Mouse (Mus musculus): ENCODE measurements around the gene Syn3.

Gene Syn3

DNA sequence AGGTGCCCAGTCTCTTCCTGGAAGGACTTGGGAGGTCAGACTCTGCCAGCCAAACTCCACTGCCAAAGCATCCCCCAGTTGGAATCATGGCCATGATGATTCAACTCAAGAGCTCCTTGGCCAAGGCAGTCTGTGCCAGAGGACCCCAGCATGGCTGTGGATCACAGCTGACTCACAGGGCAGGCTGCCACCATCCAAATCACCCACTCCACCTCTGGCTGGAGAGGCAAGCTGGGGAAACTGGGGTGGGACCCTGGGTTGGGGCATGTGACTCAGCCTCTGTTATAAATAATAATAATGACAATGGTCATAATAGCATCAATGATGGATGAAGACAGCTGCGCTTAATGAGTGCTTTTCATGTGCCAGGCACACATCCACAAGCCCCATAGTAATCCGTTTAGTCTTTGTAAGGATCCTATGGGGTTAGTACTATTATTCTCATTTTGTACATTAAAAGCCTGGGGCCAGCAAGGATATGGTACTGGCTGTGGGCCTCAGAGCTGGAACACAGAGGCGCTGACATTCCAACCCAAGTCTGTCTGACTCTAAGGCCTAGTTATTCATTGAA is 398.3 kb downstream of the Syn3 start:
- DNase-seq (ENCODE audit: low spot score), result no peak

DNA sequence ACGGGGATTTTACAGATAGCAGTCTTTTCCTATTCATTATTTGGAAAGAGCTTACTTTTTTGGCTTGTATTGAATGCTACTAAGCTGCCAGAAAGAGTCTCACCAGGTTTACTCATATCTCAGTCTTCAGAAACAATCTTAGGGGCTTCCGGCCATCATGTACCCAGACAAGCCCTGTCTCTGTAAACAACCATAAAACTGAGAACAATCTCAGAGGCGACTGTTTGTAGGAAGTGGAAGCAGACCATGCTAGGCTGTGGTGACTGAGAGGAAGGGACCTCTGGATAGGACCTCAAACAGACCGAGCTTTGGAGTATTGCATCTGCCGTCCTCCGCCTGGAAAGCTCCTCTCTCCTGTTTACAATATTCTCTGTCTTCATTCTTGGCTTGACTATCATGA is 400.3 kb downstream of the Syn3 start:
- DNase-seq (ENCODE audit: low spot score), result peak; percentile 47

DNA sequence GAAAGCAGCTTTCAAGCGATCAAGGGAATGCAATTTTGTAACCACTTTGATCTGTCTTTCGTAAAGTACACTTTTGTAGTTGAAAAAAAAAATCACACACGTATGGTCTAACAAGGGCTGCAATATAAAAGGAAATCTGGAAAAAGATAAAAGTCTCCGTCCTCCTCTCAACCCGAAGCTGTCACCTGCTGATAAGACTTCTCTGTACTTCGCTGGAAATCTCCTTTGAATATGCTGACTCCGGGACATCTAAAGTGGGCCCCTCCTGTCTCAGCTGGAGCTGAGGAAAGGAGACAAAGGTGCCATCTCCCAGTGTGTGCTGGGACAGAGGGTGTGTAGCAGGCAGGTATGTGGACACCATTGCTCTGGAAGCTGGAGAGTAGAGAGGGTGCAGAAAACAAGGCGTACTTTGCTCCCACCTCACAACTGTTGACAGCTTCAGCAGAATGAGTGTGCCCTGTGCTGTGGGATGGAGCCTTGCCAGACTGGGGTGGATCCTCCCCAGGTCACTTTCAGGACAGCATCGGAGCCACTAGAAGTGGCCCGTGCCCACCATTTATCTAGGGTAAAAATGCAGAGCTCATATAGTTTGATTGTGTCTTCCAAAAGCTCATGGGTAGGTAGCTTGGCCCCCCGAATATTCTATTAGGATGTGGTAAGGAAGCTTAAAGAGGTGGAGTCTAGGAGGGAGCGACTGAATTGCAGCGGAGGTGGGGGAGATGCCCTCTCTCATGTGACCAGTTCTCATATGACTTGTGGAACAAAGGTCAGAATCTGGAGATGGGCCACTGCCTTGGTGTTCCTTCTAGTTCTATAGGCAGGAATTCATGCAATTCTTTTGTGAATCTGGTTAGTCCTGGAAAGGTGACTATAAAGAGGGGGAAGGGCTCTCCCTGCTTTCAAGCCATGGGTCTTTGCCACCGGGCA is 405.3 kb downstream of the Syn3 start:
- no peak for DNase-seq (ENCODE audit: low spot score)

DNA sequence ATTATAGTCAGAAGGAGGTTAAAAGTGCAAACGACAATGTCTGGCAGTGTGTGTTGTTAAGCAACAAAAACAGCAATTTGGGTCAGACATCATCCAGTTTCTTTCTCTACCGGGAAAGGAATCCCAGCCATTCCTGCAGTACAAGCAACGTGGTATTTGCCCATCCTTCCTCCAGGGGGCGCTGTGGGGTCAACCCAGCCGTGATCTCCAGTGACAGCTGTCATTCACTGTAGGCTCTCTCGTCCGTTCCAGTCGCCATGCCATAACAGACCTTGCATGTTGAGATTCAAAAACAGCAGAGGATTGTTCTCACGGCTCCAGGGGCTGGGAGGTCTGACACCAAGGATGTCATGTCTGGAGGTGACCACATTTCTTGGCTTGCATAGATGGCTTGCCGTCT is 406.8 kb downstream of the Syn3 start:
- peak; percentile 53 for DNase-seq (ENCODE audit: low spot score)

DNA sequence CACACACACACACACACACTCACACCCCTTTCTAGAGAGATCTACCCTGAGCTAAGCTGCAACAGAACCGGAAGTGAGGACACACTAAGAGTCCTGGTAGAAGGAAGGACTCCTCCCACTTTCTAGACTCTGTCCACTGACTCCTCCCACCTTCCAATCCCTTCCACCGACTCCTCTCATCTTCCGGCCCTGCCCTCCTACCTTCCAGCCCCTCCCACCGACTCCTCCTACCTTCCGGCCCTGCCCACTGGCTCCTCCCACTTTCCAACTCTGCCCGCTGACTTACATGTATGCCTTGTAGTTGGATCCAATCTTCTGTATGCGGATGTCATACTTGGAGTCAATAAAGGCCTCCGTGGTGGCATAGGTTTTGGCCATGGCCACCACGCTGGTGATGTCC is 418.8 kb downstream of the Syn3 start:
- DNase-seq (ENCODE audit: low spot score), result no peak

DNA sequence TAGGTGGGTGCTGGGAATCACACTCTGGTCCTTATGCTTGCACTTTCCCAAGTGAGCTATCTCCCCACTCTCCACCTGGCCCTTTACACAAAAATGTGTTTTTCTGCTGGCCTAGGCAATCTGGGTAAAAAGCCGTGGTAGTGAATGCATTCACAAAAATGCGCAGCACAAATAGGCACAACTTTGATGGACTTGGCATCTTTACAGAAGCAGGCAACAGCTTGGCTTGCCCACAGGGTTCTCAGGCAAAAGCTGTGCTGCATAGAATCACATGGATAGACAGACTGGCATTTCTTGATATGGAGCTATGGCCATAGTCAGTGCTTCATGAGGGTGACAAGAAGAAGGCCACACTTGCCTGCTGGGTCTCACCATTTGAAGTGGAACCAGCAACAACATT is 419.9 kb downstream of the Syn3 start:
- DNase-seq (ENCODE audit: low spot score), result no peak

DNA sequence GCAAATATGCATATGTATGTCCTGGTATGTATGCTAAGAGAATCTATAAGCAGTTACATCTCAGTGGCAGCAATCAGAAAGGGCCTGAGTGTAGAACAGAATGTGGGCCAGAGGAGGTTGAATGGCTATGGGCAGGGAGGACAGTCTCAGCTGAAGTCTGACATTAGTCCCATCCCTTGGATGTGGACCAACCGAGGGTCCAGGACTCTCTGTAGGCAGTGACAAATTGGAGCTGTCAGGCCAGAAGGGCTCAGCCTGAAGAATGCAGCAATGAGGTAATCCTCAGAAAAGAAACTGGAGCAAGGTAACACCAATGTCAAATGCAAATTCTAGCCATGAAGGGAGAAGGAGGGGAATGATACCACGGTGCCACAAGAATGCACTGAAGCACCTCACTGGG is 421.4 kb downstream of the Syn3 start:
- no peak for DNase-seq (ENCODE audit: low spot score)

DNA sequence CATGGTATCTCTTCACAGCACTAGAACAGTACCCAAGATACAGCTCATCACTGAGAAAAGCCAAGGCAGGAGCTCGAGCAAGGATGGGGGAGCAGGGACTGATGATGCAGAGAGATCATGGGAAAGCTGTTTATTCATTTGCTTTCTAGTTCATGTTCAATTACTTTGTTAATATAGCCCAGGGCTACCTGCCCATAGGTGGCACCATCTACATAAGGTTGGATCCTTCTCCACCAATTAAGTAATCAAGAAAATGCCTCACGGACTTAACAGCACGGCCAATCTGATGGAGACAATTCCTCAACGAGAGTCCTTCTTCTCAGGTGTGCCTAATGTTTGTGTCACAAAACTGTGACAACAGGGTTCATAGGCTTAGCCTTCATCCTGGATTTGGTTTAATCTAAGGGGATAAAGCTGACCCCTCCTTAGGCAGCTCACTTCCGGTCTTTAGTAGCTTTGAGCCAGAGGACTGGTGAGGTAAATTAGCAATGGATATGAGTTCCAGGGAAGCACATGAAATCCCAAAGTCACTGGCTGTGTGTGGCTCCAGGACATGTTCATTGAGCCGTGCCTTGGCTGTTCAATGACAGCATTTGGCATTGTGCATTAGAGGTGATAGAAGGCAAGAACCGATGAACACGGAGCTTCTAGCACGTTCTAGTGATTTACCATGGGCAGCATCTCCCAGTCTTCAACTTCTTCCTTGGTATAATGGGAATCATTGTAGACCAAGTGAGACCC is 423.6 kb downstream of the Syn3 start:
- peak; percentile 28 for DNase-seq (ENCODE audit: low spot score)

DNA sequence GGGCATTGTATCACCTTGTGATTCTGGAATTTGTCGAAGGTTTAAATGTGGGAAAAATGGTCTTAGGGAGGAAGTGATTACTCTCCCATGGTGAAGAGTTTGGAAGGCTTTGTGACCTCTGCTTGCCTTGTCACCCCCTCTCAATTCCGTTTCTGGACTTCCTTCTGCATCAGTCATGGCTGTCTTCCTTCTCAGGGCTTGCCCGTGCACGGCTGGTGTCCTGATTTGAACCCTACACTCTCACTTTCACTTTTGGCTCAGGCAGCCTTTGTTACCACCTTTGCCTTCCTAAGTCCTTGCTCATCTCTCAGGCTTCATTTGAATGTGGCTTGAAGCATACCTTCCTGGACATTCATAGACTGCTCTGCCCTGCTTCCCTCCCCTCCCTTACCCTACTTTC is 424.6 kb downstream of the Syn3 start:
- no peak for DNase-seq (ENCODE audit: low spot score)

DNA sequence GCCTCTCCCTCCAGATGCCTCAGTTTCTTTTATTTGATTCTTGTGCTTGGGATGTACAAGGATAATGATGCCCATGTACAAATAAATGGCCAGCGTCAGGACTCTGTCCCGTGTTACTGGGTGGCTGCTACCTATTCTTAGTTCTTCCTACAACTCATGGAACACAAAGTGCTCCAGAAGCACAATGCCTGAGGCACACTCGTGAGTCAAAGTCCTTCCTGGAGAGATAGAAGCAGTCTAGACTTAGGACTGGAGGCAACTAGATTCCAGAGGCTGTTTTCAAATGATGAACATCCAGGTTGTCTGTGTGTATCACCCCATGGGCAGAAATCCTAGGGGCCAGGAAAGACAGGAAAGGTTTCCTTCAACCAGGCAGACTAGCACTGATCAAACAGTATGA is 427.9 kb downstream of the Syn3 start:
- no peak for DNase-seq (ENCODE audit: low spot score)

DNA sequence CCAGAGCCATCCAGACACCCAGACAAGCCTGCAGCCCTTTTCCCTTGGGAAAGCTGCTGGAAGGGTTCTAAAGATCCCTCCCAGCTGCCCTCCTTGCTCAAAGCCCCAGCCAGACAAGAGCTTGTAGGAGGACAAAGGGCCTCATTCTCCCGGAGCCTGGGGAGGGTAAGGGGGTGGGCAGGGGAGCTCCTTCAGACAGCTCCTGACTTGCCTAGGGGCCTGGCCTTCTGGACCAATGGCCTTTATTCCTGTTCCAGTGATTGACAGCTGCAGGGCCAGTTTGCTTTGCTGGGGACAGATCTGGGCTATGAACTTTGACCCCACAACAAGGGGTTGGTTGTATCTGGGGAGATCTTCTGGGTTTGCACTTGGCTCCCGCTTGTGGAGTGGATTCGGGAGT is 429.4 kb downstream of the Syn3 start:
- DNase-seq (ENCODE audit: low spot score), result no peak

DNA sequence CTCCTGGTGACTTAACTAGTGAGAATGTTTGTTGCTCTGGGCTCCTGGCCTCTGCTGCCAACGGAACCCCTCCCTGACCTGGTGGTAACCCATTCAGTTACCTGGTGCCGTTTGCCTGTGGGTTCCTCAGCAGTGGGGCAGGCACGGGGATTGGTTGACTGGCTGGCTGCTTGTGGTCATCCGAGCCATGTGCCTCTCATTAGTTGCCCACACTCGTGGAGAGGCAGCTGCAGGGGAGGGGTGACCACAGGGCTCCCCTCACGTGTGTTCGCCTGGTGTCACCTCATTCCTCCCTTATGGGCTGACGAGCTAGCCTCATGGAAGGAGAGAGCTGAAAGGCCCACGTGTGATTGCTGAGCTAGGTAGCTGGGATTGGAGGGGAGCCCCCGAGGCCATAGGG is 430.8 kb downstream of the Syn3 start:
- no peak for DNase-seq (ENCODE audit: low spot score)

DNA sequence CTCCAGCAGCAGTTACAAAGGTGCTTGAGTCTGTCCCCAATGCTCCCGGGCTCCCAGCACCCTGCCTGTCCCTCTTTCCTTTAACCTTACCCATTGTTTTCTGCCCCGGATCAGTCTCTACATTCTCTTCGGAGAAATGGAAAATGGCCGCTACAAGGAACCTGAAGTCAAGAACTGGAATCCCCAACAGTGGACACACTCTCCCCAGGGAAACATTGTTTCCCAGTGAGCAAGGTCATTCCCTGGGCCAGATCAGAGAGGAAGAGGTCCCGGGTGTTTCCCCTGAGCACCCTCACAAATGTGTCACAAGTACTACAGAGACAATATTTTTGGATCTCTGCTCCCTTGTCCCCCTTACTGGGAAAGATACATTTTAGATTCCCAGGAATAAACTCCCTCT is 432.0 kb downstream of the Syn3 start:
- no peak for DNase-seq (ENCODE audit: low spot score)

DNA sequence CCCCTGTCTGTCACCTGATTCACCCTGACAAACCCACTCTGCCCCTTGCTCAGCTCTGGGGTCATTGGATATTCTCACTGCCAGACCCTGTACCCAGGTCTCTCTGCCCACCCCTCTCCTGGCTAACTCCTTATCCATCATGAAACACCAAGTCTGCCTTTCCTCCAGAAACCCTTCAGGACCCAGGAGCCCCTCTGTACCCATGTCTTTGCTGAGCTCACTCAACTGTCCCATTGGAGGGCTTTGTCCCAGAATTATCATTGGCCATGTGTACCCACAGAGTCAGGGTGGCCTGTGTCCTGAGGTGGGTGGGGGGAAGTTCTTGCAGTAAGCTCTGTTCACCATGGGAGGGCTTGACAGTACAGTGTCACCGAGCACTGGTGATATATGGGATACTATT is 433.0 kb downstream of the Syn3 start:
- DNase-seq (ENCODE audit: low spot score), result no peak

DNA sequence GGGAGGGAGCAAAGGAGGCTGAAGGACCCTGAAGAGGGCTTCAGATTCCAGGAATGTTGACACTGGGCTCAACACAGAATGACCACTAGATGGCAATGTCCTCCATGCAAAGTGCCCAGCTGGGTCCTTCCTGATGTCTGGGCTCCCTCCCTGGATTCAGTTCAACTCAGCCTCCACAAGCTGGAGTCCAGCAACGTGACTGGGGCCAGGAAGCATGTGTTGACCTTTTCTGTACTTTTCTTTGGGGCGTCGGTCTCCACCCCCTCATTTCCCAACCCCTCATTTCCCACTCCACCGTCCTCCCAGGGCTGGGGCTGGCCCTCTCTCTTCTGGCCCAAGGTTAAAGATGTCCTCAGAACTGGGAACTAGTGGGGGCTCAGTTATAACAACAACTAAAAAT is 433.8 kb downstream of the Syn3 start:
- peak; percentile 93 for DNase-seq (ENCODE audit: low spot score)

DNA sequence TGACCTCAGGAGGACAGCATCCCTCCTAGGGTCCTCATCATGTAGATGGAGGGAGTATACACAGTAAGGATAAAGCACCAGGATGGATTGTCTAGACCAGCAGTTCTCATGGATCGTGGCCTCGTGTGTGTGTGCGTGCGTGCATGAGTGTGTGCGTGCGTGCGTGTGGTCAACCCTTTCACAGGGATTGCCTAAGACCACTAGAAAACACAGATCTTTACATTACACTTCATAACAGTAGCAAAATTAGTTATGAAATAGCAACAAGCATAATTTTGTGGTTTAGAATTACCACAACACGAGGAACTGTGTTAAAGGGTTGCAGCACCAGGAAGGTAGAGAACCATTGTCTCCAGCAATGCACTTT is 435.7 kb downstream of the Syn3 start:
- no peak for DNase-seq (ENCODE audit: low spot score)

DNA sequence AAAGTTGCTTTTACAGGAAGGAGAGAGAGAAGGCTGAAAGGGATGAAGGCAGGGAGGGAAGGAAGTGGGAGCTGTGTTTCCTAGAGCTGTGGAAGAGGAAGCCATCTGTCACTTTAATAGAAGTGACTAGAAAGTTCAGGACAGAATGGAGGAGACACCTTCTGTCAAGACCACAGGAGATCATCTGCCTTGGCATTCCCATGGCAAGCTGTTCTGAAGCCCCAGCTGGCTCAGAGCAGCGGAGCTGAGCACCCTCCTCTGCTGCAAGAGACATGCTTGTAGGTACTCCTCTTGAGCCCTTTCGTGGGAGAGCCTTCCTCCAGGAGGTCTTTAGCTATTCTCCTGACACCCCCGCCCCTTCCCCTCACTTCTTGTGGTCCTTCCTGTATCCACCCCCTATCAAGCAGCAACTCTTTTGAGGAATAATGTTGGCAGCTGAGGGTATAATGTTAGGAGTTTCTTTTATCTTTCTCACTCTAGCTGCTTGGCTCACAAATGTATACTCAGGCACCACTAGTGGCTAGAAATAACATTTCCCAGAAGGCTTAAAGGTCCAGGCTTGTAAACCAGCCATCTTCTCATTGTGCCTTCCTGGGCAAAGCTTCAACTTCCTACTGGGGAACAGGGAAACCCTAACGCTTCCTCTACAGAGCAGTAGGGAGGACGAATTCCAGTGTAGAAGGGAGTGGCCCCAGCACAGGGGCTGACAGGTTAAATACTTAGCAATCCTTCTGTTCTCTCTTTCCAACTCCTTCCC is 436.3 kb downstream of the Syn3 start:
- no peak for DNase-seq (ENCODE audit: low spot score)

DNA sequence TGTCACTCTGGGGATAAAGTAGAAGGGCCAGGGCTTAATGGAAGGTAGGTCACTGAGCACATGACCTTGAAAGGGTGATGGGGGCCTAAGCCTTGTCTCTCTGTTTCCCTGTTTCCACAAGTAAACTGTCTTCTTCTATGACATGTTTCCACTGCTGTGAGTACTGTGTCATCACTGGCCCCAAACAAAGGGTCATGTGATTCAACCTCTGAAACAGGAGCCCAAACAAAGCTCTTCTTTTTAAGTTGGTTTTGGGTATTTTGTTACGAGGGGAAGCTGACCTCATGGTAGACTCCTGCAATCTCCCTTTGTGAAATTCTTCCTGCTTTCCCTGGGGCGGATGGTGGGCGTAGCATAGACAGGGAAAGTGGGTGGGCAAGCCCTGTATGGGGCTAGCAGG is 438.4 kb downstream of the Syn3 start:
- DNase-seq (ENCODE audit: low spot score), result no peak

DNA sequence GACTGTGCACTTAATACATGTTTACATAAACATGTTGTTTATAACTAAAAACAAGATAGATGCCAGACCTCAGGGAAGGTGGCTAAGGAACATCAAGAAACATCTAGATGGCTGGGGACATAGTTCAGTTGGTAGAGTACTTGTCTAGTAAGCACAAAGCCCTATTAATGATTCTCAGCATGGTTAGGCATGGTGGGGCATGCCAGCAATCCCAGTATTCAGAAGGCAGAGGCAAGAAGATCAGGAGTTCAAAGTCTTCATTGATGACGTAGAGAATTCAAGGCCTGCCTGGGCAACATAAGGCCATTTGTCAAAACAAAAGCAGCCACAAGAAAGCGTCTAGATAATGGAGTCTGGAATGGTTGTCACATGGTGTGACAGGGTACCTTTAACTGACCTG is 441.0 kb downstream of the Syn3 start:
- no peak for DNase-seq (ENCODE audit: low spot score)

DNA sequence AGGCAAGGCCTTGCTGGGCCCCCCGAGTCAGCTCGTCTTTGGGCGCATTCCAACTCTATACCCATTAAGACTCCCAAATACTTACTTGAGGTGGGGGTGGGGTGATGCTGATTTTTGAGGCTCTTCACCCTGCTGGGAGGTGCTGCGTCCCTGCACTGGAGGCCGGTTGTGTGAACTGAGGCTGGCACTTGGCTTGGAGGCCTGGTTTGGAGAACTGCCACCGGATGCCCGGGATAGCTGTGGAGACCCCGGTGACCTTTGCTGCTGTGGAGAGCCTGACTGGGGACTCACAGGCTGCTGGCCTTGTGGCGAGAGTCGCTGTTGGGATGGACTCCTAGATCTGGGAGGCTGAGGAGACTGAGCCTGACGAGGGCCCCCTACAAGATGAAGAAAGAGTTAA is 441.4 kb downstream of the Syn3 start:
- DNase-seq (ENCODE audit: low spot score), result no peak

DNA sequence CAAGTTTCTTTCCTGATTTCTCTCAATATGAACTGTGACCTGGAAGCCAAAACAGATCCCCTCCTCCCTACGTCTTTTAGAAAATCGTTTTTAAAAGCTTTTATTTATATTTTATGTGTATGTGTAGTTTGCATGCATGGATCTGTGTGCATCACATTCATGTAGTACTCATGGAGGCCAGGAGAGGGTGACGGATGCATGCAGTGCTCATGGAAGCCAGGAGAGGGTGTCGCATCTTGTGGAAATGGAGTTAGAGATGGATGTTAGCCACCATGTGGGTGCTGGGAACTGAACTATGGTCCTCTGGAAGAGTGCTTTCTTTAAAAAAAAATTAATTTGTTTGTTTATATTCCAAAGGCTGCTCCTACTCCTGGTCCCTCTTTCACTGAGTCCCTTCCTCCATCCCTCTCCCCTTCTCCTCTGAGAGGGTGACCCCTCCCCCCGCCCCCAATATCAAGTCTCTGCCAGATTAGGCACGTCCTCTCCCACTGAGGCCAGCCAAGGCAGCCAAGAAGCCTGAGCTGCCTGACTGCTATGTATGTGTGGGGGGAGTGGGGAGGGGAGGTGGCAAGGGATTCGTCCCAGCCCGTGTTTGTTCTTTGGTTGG is 442.3 kb downstream of the Syn3 start:
- DNase-seq (ENCODE audit: low spot score), result no peak

All from lung, postnatal 25 days (tissue).